In the genomic region with DNA sequence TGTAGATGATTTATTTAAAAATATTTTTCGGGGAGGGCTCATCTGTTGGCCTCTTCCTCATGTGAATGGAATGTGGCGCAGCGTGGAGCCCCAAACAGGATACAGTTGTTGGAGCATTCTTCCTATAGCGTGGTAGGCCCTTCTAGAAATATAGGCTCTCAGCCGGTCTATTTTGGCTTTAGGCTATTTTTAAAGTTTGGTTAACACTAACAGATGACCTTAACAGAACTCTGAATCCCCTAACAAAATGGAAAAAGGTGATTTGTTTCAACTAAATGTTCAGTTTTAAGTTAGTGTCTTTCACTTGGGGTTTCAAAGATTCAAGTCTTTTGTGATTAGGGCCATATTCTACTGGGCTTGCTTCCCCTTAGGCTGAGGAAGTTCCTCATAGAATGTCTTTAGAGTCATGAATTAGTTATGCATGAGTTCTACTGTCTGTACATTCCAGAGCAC, we compare ENCODE assay signal across 8 mouse cellular contexts.
DNase-seq lines count a peak whose midpoint lies in the region; ATAC-seq and TF ChIP-seq lines count a peak whose summit lies in the region.

No protein-coding gene starts in this region.

- peak overlapping the region; percentile 54 for H3K4me3 ChIP-seq in bone marrow macrophage, adult 2 months (ENCODE audit: insufficient read depth, low read length)
- H3K4me3 ChIP-seq in heart, adult 2 months = peak overlapping the region; percentile 57
- H3K4me3 ChIP-seq in limb, embryonic 10.5 days = peak overlapping the region; percentile 59
- peak overlapping the region; percentile 45 for H3K4me3 ChIP-seq in midbrain, embryonic 15.5 days

- peak overlapping the region; percentile 44 for H3K9ac ChIP-seq in heart, adult 2 months (ENCODE audit: low read depth, low read length)
- peak overlapping the region; percentile 37; the same call in 1 of the 2 replicates for H3K9ac ChIP-seq in midbrain, embryonic 15.5 days

- no peak for ATAC-seq in midbrain, embryonic 15.5 days (replicated peaks)
- no peak for ATAC-seq in cerebellum, adult (ENCODE audit: insufficient number of reproducible peaks, low FRiP score, low TSS enrichment)

- peaks cover 12% of the 10 kb centered on the region for H3K36me3 ChIP-seq in heart, adult 2 months (ENCODE audit: control insufficient read depth, insufficient read depth, low read length)
- H3K36me3 ChIP-seq in limb, embryonic 10.5 days = peaks cover 14% of the 10 kb centered on the region
- H3K36me3 ChIP-seq in midbrain, embryonic 15.5 days (replicated peaks) = no peaks in the 10 kb centered on the region

- H3K27me3 ChIP-seq in heart, adult 2 months (ENCODE audit: control insufficient read depth, insufficient read depth, low read length) = no peaks in the 10 kb centered on the region
- no peaks in the 10 kb centered on the region for H3K27me3 ChIP-seq in limb, embryonic 10.5 days (ENCODE audit: low read depth, poor library complexity, severe bottlenecking)
- H3K27me3 ChIP-seq in midbrain, embryonic 15.5 days (replicated peaks) = no peaks in the 10 kb centered on the region

- intact Hi-C loops in heart, adult 2 months (cut with DNase I) = loop anchor here (5.0 kb wide), 3 partner anchors 40 to 95 kb away; a partner anchor contains a TSS
- intact Hi-C loops in left cerebral cortex, postnatal 4 days (cut with DNase I) = loop anchor here (5.0 kb wide), 1 partner anchor 60 kb away; no protein-coding TSS in a partner anchor

- no peak for TF ChIP-seq CTCF in bone marrow macrophage, adult 2 months (IDR thresholded peaks at IDR 0.05; ENCODE audit: low read depth, low read length)
- TF ChIP-seq CTCF in heart, adult 2 months (IDR thresholded peaks at IDR 0.05) = no peak

- H3K4me2 ChIP-seq in midbrain, embryonic 15.5 days = peak overlapping the region; percentile 53

- H3K79me2 ChIP-seq in heart, adult 2 months (replicated peaks; ENCODE audit: control insufficient read depth, insufficient read depth, low read length) = 0 out of 2 replicates have a peak, but pooled peaks cover 2% of the 10 kb centered on the region

- peak overlapping the region; percentile 79 for H3K27ac ChIP-seq in bone marrow macrophage, adult 2 months (ENCODE audit: insufficient read depth, low read depth, low read length)
- peak overlapping the region; percentile 92 for H3K27ac ChIP-seq in heart, adult 2 months
- peak overlapping the region; percentile 90 for H3K27ac ChIP-seq in limb, embryonic 10.5 days
- 0 out of 2 replicates have a peak overlapping the region, but pooled peaks have one; percentile 96 for H3K27ac ChIP-seq in midbrain, embryonic 15.5 days

- DNase-seq in adrenal gland, adult (ENCODE audit: inconsistent age in 2 of 2, low spot score in 1 of 2) = peak; percentile 31 to 80
- DNase-seq in adrenal gland, adult 18-20 months (ENCODE audit: low spot score in 2 of 2) = no peak
- DNase-seq in heart, adult 2 months = peak in 1 of 2 experiments; percentile 38
- DNase-seq in limb, embryonic 10.5 days (ENCODE audit: low spot score) = no peak
- no peak for DNase-seq in left cerebral cortex, postnatal 4 days

- peaks cover 12% of the 10 kb centered on the region for H3K4me1 ChIP-seq in bone marrow macrophage, adult 2 months (ENCODE audit: control insufficient read depth, insufficient read depth, low read length)
- peaks cover 8% of the 10 kb centered on the region for H3K4me1 ChIP-seq in heart, adult 2 months (ENCODE audit: control insufficient read depth, insufficient read depth, low read length)
- H3K4me1 ChIP-seq in limb, embryonic 10.5 days = peaks cover 24% of the 10 kb centered on the region
- peaks cover 23% of the 10 kb centered on the region for H3K4me1 ChIP-seq in midbrain, embryonic 15.5 days

- no peaks in the 10 kb centered on the region for H3K9me3 ChIP-seq in limb, embryonic 10.5 days (replicated peaks)
- no peaks in the 10 kb centered on the region for H3K9me3 ChIP-seq in midbrain, embryonic 15.5 days

- TF ChIP-seq POLR2A in bone marrow macrophage, adult 2 months (IDR thresholded peaks at IDR 0.05; ENCODE audit: borderline replicate concordance, low read depth, low read length) = no peak
- TF ChIP-seq POLR2A in heart, adult 2 months (IDR thresholded peaks at IDR 0.05; ENCODE audit: insufficient read depth, low read depth, low read length) = no peak

- under 1% methylated on average over 5 of the region's 5 CpGs for WGBS in heart, adult 2 months
- 37% methylated on average over 5 of the region's 5 CpGs for WGBS in limb, embryonic 10.5 days
- WGBS in midbrain, embryonic 15.5 days = 6% methylated on average over 5 of the region's 5 CpGs

- TF ChIP-seq EP300 in heart, adult 2 months (IDR thresholded peaks at IDR 0.05; ENCODE audit: insufficient read depth, low read depth, low read length) = no peak

Comparison
In these comparisons a context has a peak if more than half of its experiments do, and no peak if none do; other contexts are left out.
1. DNase-seq: peak in adrenal gland, adult (2 of 2); none in adrenal gland, adult 18-20 months (0 of 2), limb, embryonic 10.5 days (single experiment) and left cerebral cortex, postnatal 4 days (single experiment).
2. Peak in every context shown above with its lines, with median percentiles within 50 percentile points of each other: H3K27ac ChIP-seq and H3K4me3 ChIP-seq.